Mouse (Mus musculus): ENCODE measurements around the gene Cdc5l. TPM values are rescaled to one million over a fixed set of nuclear protein-coding genes. Genes with fewer than 3 reads are reported as not detected.
"Not testable (repeated sequence)": the region's sequence is repeated elsewhere in the genome, so short reads cannot be mapped to it uniquely, and the experiment has no call there.

The Cdc5l gene
- total RNA-seq, 2 experiments from 2014 or later: 82.9 to 137 TPM

DNA sequence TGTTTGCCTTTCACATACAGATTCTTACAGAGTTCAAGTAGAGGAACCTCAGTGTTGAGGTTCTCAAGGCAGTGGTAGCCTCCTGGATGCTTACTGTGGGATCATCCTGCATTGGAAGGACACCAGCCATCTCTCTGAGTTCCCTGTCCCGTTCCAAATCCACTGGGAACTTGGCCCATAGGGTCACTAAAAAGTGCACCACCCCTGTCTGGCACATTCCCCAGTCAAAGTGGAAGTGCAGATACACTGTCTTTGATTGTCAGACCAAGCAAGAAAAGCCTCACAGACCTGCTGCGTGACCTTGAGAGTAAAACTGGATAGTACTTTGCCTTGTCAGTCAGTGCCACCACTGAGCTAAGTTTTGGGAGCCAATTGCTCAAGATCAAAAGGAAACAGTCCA is 13.5 kb upstream of the Cdc5l start:
- ATAC-seq (replicated peaks; ENCODE audit: poor library complexity, severe bottlenecking): no peak

DNA sequence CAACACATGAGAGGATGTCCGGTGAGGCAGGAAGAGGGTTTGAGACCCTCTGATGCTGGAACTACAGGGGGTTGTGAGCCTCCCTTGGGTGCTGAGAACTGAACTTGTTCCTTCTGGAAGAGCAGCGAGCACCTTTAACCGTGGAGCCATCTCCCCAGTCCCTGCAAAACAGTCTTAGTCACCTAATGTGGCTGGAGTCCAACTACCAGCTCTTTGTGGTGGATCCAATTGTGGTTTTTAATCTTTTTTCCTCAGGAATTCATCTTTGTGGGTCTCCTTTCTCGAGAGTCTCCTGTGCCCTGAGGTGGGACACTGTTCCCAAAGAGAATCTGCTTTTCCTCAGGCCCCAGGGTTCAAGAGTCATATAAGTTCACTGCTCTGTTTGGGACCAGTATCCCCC is 12.4 kb upstream of the Cdc5l start:
- ATAC-seq (replicated peaks; ENCODE audit: poor library complexity, severe bottlenecking): no peak

DNA sequence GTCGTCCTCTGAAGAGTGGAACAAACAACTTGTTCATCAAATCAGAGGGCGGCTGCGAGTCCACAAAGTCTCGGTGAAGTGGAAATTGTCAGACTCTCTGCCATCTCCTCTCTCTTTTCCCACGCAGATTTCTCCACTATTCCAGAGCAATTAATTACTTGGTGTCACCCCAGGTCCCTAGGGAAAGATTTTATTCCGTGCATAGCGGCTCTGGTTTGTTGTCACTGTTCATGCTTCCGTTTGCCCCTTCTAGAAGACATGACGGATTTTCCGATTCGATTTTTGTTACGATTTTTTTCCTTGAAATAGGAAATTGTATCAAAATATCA is 689 bp upstream of the Cdc5l start:
- no peak for ATAC-seq (replicated peaks; ENCODE audit: poor library complexity, severe bottlenecking)

DNA sequence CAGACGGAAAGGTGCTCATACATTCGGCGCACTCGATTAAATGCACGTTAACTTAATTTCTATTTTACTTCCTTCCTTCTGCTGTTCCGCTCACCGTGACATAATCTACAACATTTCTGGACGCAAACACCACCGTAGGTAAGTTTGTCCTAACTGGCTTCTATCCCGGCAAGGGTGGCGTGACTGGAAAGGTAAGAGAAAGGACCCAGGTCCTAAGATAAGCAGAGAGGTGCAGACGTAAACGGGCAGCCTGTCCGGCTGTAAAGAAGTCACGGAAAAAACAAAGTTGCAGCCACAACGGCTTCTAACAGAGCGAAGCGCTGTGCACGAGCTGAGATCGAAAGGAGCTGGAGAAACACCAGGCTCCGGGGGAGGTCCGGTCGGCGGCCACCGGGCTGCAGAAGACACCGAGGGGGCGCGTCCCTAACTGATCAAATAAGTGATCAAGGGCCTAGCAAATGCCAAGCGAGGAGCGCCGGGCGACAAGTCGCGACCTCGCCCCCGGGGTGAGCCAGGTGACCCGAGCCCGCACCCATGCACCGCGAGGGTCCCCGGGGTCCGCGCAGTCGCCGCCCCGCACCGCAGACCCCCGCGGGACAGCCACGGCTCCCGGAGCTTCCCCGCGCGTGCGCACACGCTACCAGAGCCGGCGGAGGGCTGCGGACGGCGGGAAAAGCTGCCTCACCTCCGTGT is 685 bp downstream of the Cdc5l start:
- ATAC-seq (replicated peaks; ENCODE audit: poor library complexity, severe bottlenecking): peak; percentile 23

DNA sequence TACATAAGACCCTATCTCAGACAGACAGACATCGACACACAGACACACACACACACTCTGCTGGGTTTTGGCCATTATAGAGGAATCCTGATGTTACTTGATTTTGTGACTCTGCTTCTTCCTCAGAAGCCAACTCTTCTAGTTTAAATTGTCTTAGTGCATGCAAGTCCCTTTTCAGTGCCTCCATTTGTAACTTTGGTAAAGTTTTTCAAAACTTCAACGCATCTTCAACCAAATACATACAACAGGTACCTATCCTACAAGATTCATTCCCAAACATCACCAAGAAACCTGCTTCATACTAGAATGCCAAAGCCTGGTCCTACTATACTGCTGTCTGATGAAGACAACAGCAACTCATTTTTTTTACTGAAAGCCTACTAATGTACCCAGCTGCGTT is 1.5 kb downstream of the Cdc5l start:
- ATAC-seq (replicated peaks; ENCODE audit: poor library complexity, severe bottlenecking): no peak

DNA sequence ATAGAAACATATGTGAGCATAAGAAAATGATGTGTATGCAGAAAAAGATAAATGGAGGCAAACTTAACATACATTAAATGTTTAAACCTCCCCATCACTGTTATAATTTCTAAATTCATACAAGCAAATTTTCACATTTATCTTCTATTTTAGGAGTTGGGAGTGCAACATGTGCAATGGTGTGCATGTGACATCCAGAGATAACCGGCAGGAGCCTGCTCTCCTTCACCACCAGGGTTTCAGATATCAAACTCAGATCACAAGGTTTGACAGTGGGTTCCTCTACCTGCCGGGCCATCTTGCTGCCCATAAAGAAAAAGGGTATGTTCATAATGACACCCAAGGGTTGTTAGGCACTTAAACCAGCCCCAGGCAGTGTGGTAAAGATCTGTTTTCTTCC is 16.1 kb downstream of the Cdc5l start:
- ATAC-seq (replicated peaks; ENCODE audit: poor library complexity, severe bottlenecking): no peak

DNA sequence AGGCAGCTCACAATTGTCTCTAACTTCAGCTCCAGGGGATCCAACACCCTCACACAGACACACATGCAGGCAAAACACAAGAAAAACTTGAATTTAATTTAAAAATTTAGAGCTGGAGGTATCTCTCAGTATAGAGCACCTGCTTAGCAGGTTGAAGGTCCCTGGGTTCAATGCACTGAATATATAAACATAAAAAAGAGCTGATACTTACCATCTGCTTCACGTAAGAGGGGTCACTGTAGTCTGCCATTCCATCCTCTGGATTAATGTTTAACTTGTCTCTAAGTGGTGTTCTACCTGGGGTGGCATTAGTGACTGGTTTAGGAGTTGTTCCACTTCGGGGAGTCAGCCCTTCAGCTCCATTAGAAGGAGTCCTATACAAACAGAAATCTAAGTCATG is 21.9 kb downstream of the Cdc5l start:
- not testable (repeated sequence) for ATAC-seq (replicated peaks; ENCODE audit: poor library complexity, severe bottlenecking)

DNA sequence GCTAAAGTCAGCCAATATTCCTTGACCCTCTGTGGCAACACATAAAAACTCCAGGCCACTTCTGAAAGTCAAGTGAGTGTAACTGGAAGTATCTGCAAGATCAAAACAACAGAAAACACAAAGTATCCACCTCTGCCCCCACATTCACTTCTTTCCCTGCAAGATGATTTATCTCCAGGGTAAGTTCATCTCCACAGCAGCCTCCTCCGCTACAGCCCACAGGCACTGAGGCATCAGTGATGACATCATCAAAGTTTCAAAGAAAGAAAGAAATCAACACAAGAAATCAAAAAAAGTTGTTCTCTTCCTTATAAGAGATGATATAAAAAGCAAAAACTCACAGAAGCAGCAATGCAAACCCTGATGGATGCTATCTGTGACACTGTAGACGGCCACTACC is 24.8 kb downstream of the Cdc5l start:
- no peak for ATAC-seq (replicated peaks; ENCODE audit: poor library complexity, severe bottlenecking)

DNA sequence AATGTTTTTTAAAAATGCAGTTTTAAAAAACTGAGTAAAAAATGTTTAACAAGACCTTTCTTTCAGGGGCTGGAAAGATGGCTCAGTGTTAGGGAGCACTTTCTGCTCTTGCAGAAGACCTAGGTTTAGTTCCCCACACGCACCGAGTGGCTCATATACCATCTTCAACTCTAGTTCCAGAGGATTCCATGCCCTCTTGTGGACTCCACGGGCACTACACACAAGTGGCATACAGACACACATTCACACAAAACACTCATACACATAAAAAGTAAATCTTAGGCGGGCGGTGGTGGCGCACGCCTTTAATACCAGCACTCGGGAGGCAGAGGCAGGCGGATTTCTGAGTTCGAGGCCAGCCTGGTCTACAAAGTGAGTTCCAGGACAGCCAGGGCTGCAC is 27.3 kb downstream of the Cdc5l start:
- ATAC-seq (replicated peaks; ENCODE audit: poor library complexity, severe bottlenecking): peak; percentile 40; the same call in 1 of the 2 replicates

DNA sequence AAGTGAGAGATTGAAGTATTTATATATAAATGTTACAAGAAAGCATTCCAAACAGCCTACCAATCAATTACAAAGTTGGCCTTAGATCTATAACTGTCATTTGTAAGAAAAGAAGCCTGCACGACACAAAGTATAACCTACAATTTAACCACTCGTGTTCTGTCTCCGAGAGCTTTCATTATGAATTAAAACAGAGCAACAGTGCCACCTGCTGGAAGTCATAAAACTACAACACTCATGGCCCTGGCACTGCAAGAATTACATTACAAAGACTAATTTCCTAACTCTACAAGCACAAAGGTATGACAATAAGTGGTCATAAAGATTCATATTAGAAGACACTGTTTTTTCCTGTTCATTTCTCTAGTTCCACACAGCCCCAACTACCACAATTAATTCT is 30.3 kb downstream of the Cdc5l start:
- peak; percentile 70 for ATAC-seq (replicated peaks; ENCODE audit: poor library complexity, severe bottlenecking)

DNA sequence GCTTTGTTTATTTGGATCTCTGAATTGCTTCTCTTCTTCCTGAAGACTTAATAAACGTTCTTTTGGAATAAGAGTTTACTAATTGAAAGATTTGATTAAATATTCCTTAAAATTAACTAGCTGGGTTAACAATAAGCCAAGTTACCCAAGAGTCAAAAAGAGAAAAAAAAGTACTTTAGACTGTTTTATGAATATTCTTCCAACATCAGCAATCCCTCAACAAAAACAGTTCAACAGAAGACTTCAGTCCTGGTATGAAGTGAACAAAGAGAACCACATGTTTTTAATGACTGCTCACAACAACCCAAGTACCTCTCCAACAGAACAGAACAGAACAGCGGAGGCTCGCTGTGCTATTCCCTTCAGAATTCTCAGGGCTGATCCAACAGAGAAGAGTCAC is 30.9 kb downstream of the Cdc5l start:
- no peak for ATAC-seq (replicated peaks; ENCODE audit: poor library complexity, severe bottlenecking)

DNA sequence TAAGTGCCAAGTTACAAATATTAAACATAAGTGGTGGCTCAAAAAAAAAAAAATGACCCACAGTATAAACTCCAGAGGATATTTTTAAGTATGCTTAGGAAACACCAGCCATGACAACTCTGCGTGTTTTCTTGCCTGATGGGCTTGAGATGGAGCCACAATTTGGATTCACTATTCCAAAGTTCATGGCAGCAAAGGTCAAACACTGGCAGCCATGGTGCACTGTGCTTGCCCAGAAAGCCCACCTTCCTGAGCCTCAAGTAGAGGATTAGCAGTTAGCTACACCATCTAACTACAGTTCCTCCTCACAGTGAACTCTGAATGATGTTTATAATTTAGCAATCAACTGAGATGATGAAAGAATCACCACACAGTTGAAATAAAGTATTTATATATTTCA is 31.4 kb downstream of the Cdc5l start:
- ATAC-seq (replicated peaks; ENCODE audit: poor library complexity, severe bottlenecking): no peak

DNA sequence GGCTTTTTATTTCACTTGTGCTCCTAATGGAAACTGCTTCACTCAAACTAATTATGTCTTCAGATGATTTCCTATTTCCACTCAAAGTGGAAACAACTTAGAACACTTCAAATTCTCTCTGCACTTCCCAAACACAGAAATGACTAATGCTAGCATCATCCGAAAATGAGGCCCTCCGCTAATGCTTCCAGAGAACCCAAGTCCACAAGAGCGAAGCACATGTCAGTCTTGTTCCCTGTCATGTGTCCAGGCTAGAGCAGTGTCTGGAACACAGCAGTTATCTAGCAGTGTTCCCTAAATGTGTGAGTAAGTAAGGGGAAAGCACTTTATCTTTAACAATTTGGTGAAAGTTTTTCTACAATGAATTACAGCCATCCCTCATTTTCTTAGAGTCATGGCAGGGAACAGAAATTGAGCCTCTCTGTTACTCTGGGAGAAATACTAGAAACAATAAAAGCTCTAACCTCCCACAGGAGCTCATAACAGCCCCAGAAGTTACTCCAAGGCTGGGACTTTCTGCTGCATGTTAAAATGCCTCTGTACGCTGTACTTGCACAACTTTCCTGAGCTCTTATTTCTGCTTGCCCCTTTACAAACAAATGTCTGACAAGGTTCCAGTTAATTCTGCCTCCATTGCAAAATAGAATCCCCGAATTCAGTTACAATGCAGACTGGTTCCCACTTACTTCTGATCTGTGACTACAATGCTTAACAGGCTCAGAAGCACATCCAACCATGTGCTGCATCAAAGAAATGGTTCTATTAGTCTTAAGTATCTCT is 32.2 kb downstream of the Cdc5l start:
- no peak for ATAC-seq (replicated peaks; ENCODE audit: poor library complexity, severe bottlenecking)

DNA sequence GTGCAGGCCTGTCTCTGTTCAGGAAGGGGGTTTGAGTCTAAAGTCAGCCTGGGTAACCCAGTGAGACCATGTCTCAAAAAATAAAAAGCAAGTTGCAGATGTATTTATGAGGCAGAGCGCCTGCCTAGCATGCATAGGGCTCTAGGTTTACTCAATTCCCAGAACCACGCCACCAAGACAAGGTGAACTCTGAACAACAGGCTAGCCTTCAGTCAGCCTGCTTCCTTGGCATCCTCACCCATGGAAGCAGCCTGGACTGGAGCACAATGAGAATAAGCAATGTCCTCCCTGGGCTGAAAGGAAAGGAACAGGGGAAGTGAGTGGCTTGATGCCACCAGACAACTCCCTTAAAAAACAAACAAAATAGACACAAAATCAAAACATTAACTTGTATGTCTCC is 35.5 kb downstream of the Cdc5l start:
- no peak for ATAC-seq (replicated peaks; ENCODE audit: poor library complexity, severe bottlenecking)

DNA sequence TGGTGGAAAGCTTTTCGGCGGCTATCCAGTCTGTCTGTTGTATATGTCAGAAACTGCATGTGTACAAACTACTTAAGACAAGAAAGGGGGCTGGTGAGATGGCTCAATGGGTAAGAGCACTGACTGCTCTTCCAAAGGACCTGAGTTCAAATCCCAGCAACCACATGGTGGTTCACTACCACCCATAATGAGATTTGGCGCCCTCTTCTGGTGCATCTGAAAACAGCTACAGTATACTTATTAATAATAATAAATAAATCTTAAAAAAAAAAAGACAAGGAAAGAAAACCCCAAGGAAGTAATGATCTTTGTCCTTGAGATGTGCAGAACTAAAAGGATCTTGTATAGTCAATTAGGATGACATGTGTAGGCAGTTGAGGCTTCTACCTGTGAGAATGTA is 36.0 kb downstream of the Cdc5l start:
- ATAC-seq (replicated peaks; ENCODE audit: poor library complexity, severe bottlenecking): no peak

DNA sequence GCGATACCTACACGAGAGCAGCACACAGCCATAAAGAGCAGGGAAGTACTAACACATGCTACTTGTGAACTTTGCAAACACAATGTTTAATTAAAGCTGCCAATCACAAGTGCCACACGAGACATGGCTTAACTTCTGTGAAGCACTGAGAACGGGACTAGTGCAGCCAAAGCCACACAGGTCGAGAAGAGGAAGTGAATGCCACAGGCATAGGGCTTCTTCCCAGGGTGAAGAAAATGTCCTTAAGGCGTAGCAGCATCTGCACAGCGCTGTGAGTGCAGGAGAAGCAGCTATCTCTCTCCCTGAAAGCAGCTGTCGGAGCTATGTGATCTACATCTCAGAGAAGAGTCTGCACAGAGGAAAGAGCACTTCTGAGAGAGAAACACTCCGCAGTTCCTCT is 38.9 kb downstream of the Cdc5l start:
- peak; percentile 72 for ATAC-seq (replicated peaks; ENCODE audit: poor library complexity, severe bottlenecking)

DNA sequence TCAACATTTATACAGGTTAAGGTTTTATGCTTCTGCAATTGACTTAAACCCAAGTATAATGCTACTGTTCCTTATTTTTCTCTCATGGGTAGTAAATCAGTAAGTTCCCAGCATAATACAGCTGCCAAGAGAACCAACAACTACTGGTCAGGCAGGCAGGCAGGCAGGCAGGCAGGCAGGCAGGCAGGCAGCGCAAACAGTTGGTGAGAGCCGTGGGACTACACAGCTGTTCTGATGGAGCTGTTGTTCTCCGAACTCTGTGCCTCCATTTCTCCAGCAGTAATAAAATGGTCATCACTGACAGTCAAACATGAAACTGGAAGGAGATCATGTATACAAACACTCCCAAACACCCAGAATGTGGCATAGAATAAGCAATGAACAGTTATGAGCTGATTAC is 39.8 kb downstream of the Cdc5l start:
- ATAC-seq (replicated peaks; ENCODE audit: poor library complexity, severe bottlenecking): no peak

DNA sequence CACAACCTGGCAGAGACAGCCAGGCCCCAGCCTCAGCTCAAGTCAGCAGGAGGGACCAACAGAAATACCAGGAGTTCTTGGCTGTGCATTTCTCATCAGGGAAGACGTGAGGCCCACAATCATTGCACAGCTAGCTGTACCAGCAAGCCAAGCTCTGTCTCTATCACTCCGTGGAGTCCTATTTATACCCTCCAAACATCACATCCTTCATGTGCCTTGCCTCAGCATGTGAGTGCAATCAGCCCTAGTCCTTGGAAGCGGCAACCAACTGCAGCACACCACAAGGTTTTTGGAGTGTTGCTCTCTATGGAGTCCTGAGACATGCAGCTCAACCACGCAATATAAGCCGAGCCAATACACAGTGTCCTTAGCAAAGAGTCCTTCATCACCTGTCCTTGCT is 43.6 kb downstream of the Cdc5l start:
- no peak for ATAC-seq (replicated peaks; ENCODE audit: poor library complexity, severe bottlenecking)

DNA sequence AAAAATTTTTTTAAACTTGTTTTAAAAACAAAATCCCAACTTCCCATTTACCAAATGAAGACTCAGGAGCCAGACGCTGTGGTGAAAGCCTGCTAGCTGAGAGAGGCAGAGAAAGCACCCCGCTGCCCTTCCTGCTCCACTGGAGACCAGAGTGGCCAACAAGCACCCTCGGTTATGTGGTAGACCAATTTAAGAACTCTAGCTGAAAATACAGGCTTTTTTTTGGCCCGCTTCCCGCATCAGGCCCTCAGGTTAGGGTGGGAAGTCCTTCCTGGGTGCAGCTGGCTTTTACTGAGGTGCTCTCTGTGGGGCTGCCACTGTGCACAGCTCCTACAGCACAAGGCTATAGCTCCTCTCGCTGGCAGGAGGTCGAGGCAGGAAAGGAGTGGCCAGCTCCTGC is 46.6 kb downstream of the Cdc5l start:
- ATAC-seq (replicated peaks; ENCODE audit: poor library complexity, severe bottlenecking): no peak

DNA sequence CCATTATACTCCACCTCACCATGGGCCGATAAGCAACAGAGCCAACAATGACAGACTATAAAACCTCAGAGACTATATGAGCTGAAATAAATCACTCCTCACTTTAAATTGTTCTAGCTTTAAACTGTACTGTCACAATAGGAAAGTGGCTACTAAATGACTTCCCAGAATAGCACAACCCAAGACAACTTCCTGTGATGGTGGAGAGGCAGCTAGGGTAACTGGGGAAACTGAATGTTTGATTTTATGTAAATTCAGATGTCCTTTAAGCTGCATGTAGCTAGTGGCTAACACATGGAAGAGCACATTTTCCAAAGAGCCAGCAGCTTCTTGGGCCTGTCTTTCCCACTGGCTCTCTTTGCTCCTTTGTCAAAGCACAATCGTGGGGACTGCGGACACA is 50.2 kb downstream of the Cdc5l start:
- no peak for ATAC-seq (replicated peaks; ENCODE audit: poor library complexity, severe bottlenecking)

DNA sequence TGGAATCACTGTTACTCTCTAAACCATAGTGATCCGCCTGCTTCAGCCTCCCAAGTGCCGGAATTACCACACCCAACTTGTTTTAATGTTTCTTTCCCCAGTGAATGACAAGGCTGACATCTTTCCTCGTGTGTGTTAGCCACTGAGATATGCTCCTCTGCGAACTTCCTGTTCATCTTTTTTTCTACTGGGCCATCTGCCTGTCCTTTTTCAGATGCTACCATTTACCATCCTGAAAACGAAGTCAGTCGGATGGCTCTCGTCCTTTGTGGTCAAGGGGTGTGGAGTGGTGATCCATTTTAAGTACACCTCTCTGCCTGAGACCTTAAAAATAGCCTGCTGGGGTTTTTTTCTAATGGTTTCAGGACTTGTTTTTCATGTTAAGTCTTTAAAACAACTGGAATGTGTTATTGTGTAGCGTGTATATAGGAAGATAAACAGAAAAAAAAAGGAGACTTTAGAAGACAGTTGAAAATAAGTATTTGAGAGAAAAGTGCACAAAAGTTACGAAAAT is 54.2 kb downstream of the Cdc5l start:
- no peak for ATAC-seq (replicated peaks; ENCODE audit: poor library complexity, severe bottlenecking)

DNA sequence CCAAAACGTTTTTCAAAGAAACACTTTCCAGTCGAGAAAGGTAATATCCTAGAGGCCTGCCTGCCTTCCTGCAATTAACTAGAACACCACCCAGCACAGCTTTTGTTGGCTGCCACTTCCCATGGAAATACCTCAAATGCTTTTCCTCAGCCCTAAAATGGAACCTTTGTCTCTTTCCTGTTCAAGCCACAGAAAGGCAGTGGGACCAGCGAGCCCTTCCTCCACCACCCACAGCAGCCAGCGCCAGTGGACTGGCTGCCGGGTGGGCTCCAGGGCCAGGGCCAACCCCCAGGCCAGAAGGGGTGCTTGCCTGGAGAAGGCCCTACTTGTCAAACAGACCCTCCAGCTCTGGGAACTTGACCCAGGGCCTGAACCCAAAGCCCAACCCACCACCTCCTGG is 56.2 kb downstream of the Cdc5l start:
- no peak for ATAC-seq (replicated peaks; ENCODE audit: poor library complexity, severe bottlenecking)
